Mouse (Mus musculus): ENCODE measurements around the gene Krt28. TPM values are rescaled to one million over a fixed set of nuclear protein-coding genes. Genes with fewer than 3 reads are reported as not detected.

The Krt28 gene
- polyA plus RNA-seq, 1 experiment from 2014 or later: not detected

DNA sequence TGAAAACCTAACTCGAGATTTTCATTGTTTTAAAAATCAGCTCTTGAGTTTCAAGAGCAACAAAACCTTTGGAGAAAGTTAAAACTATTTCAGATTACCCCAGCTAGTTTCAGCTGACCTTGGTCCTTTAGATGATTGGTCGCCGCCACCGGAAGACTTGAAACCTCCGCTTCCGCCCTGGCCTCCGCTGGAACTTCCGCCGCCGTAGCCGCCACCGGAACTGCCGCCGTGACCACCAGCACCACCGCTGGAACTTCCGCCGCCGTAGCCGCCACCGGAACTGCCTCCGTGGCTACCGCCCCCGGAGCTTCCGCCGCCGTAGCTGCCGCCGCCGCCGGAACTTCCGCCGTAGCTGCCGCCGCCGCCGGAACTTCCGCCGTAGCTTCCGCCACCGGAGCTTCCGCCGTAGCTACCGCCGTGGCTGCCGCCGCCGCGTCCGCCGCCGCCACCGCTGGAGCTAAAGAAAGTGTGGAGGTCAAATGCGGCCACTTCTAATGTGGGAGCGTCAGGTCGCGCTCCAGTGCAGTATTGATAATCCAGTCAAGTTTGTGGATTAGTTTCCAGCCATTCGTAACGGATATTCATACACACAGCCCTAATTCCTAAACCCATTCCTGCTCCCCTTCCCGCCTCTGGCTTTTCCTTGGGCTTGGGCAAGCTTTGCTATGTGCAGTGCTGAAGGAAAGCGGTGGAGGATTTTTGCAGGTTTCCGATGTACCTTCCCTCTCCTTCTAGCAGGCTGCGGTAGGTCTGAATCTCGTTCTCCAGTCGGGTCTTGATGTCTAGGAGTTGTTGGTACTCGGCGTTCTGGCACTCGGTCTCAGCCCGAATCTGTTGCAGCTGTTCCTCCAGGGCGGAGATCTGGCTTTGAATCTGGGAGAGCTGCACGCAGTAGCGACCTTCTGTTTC, 11.4 kb upstream of the Krt28 start:
- peaks cover 4% of the 10 kb centered on the region; the same call in 1 of the 2 replicates for H3K27me3 ChIP-seq (replicated peaks; ENCODE audit: control insufficient read depth, insufficient read depth, low read length)
- ATAC-seq (replicated peaks; ENCODE audit: low FRiP score) (peak; percentile 80), DNase-seq (ENCODE audit: low spot score) (peak; percentile 85)
- H3K9ac ChIP-seq (ENCODE audit: low read depth, low read length): peak overlapping the region; percentile 62
- peak overlapping the region; percentile 71 for H3K4me2 ChIP-seq
- H3K27ac ChIP-seq (ENCODE audit: low read depth, low read length): peak overlapping the region; percentile 91
- peak overlapping the region; percentile 56 for H3K4me3 ChIP-seq (ENCODE audit: low read depth, low read length)
- H3K36me3 ChIP-seq (ENCODE audit: control insufficient read depth, insufficient read depth, low read length): no peaks in the 10 kb centered on the region
- no peaks in the 10 kb centered on the region for H3K9me3 ChIP-seq (ENCODE audit: control insufficient read depth, low read length)
- WGBS: 3% methylated on average over 71 of the region's 71 CpGs
- no peaks in the 10 kb centered on the region for H3K4me1 ChIP-seq (replicated peaks; ENCODE audit: control insufficient read depth, insufficient read depth, low read length)

DNA sequence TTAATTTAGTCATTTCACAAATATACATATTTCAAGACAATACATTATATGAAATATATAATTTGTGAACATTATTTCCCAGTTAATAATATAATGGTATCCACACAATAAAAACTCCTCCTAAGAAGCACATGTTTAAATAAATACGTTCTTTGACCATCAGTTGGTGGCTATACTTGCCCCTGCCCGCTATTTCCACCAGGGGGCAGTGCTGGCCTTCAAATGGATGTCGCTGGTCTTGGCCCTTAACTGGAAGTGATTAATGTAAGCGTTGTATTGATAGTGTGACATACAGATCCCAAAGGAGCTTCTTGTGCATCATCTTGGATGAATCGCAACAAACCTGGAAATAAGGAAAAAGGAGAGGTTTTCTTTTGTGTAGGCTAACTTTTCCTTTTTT, 4.9 kb upstream of the Krt28 start:
- 22% methylated on average over 5 of the region's 5 CpGs for WGBS
- Histone ChIP-seq H3K27me3 (replicated peaks; ENCODE audit: control insufficient read depth, insufficient read depth, low read length) (peaks cover 4% of the 10 kb centered on the region; the same call in 1 of the 2 replicates), H3K9ac (ENCODE audit: low read depth, low read length) (no peak overlapping the region), H3K4me1 (replicated peaks; ENCODE audit: control insufficient read depth, insufficient read depth, low read length) (no peaks in the 10 kb centered on the region), H3K36me3 (ENCODE audit: control insufficient read depth, insufficient read depth, low read length) (no peaks in the 10 kb centered on the region), H3K27ac (ENCODE audit: low read depth, low read length) (no peak overlapping the region), H3K4me2 (no peak overlapping the region), H3K4me3 (ENCODE audit: low read depth, low read length) (no peak overlapping the region), H3K9me3 (ENCODE audit: control insufficient read depth, low read length) (no peaks in the 10 kb centered on the region)
- DNase-seq (ENCODE audit: low spot score) (peak; percentile 49), ATAC-seq (replicated peaks; ENCODE audit: low FRiP score) (no peak)

DNA sequence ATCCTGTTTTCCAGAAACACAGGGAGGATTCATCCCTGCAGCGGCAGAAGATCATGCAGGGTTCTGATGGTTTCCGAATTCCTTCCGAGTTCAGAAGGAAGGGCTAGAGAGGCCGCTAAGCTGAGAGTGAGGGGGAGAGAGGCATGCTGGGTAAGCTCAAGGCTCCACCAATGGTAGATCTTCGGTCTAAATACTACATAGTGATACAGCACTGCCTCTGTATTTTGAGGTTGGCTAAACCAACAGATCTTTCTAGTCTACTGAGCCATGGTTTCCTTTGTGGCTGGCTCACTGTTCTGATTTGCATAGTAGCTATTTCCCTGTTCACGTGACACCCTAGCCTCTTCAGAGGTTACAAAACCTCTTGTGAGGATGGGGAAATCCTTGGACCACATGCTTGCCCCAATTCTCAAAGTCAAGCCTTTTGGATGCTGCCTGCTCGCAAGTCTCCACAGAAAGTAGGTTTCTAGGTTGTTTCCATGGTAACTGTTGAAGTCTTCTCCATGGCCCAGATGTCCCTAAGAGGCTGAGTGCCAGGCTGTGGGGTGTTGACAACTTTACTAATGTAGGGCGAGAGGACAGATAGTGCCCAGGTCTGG, 4.8 kb downstream of the Krt28 start:
- ATAC-seq (replicated peaks; ENCODE audit: low FRiP score): no peak

DNA sequence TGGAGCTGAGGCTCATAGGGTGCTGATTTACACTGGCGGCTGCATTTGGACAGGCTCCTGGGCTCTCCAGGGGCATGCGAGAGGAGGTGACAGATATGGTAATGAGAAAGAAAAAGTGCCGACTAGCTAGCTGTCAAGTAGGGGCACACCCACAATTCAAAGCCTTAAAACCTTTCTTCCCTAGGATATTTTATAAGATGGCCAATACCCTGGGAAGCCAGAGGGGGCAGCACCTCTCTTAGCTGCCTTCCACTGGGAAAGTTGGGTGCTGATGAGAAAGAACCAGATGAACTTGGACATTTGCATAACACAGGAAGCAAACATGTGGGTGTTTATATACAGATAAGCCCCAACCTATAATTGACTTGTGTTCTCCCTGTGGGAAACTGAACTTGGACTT, 5.5 kb downstream of the Krt28 start:
- Histone ChIP-seq H3K27ac (ENCODE audit: low read depth, low read length) (no peak overlapping the region), H3K36me3 (ENCODE audit: control insufficient read depth, insufficient read depth, low read length) (no peaks in the 10 kb centered on the region), H3K4me1 (replicated peaks; ENCODE audit: control insufficient read depth, insufficient read depth, low read length) (no peaks in the 10 kb centered on the region), H3K4me2 (no peak overlapping the region), H3K4me3 (ENCODE audit: low read depth, low read length) (no peak overlapping the region), H3K9me3 (ENCODE audit: control insufficient read depth, low read length) (no peaks in the 10 kb centered on the region), H3K9ac (ENCODE audit: low read depth, low read length) (no peak overlapping the region), H3K27me3 (replicated peaks; ENCODE audit: control insufficient read depth, insufficient read depth, low read length) (no peaks in the 10 kb centered on the region)
- WGBS: 8% methylated on average over 3 of the region's 3 CpGs
- DNase-seq (ENCODE audit: low spot score) (no peak), ATAC-seq (replicated peaks; ENCODE audit: low FRiP score) (no peak)

More for the DNA sequence above, 4.8 kb downstream of the Krt28 start:
- WGBS: 78% methylated on average over 8 of the region's 8 CpGs
- Histone ChIP-seq H3K4me2 (no peak overlapping the region), H3K9me3 (ENCODE audit: control insufficient read depth, low read length) (no peaks in the 10 kb centered on the region), H3K9ac (ENCODE audit: low read depth, low read length) (no peak overlapping the region), H3K4me1 (replicated peaks; ENCODE audit: control insufficient read depth, insufficient read depth, low read length) (no peaks in the 10 kb centered on the region), H3K27ac (ENCODE audit: low read depth, low read length) (no peak overlapping the region), H3K36me3 (ENCODE audit: control insufficient read depth, insufficient read depth, low read length) (no peaks in the 10 kb centered on the region), H3K27me3 (replicated peaks; ENCODE audit: control insufficient read depth, insufficient read depth, low read length) (no peaks in the 10 kb centered on the region), H3K4me3 (ENCODE audit: low read depth, low read length) (no peak overlapping the region)
- DNase-seq (ENCODE audit: low spot score): no peak

DNA sequence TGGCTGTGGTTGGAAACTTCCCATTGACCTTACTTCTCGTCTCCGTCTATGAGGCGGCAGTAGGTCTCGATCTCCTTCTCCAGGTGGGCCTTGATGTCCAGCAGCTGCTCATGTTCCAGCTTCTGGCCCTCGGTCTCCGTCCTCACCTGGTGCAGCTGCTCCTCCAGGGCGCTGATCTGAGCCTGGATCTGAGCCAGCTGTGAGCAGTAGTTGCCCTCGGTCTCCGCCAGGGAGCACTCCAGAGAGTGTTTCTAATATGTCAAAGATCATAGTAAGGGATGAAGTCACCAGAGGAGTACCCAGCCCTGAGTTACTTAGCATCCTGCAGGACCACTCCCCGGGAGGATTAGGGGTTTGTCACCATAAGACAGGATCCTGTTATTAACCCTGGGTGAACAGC, 7.9 kb downstream of the Krt28 start:
- 39% methylated on average over 10 of the region's 10 CpGs for WGBS
- H3K27ac ChIP-seq (ENCODE audit: low read depth, low read length): no peak overlapping the region
- H3K4me3 ChIP-seq (ENCODE audit: low read depth, low read length): no peak overlapping the region
- no peaks in the 10 kb centered on the region for H3K27me3 ChIP-seq (replicated peaks; ENCODE audit: control insufficient read depth, insufficient read depth, low read length)
- no peaks in the 10 kb centered on the region for H3K9me3 ChIP-seq (ENCODE audit: control insufficient read depth, low read length)
- no peak overlapping the region for H3K4me2 ChIP-seq
- DNase-seq (ENCODE audit: low spot score) (no peak), ATAC-seq (replicated peaks; ENCODE audit: low FRiP score) (no peak)
- no peaks in the 10 kb centered on the region for H3K36me3 ChIP-seq (ENCODE audit: control insufficient read depth, insufficient read depth, low read length)
- H3K9ac ChIP-seq (ENCODE audit: low read depth, low read length): no peak overlapping the region
- H3K4me1 ChIP-seq (replicated peaks; ENCODE audit: control insufficient read depth, insufficient read depth, low read length): no peaks in the 10 kb centered on the region

DNA sequence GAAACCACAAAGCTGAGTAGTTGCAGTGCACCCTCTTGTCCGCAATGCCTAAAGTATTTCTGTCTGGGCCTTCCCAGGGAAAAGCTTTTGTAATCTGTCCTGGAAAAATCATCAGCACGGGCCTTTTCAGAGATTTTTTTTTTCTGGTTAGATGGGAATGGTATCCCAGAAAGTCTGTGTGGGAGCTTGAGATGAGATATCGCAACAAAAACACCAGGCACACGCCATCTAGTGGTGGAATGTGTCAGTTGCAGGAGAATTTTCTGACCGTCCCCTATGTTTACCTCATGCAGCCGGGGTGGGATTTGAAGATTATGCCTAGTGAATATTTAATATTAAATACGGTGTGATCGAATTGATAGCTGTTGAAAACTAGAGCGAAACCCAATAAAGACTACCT, 10.3 kb downstream of the Krt28 start:
- ATAC-seq (replicated peaks; ENCODE audit: low FRiP score) (no peak), DNase-seq (ENCODE audit: low spot score) (no peak)
- Histone ChIP-seq H3K9me3 (ENCODE audit: control insufficient read depth, low read length) (no peaks in the 10 kb centered on the region), H3K27me3 (replicated peaks; ENCODE audit: control insufficient read depth, insufficient read depth, low read length) (no peaks in the 10 kb centered on the region), H3K36me3 (ENCODE audit: control insufficient read depth, insufficient read depth, low read length) (no peaks in the 10 kb centered on the region), H3K4me3 (ENCODE audit: low read depth, low read length) (no peak overlapping the region), H3K4me2 (no peak overlapping the region), H3K4me1 (replicated peaks; ENCODE audit: control insufficient read depth, insufficient read depth, low read length) (no peaks in the 10 kb centered on the region), H3K27ac (ENCODE audit: low read depth, low read length) (no peak overlapping the region), H3K9ac (ENCODE audit: low read depth, low read length) (no peak overlapping the region)
- WGBS: 22% methylated on average over 9 of the region's 9 CpGs

DNA sequence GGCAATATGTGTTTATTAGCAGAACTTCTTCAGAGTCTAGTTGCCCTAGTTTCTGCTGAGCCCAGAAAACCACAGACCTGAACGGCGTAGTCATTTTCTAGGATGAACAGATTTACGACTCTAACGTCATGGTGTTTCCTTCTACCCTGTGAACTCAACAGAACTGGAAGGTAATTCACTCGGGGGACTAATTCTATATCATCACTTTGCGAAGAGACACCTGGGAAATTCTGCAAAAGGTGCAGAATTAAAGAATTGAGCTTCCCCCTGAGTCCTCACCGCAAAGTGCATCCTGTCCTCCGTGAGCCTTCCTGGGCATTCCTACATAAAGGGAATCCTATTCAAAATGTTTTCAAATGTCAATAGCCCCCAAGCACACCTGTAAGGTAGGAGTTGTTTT, 13.3 kb downstream of the Krt28 start:
- H3K4me1 ChIP-seq (replicated peaks; ENCODE audit: control insufficient read depth, insufficient read depth, low read length): no peaks in the 10 kb centered on the region
- 83% methylated on average over 8 of the region's 8 CpGs for WGBS

DNA sequence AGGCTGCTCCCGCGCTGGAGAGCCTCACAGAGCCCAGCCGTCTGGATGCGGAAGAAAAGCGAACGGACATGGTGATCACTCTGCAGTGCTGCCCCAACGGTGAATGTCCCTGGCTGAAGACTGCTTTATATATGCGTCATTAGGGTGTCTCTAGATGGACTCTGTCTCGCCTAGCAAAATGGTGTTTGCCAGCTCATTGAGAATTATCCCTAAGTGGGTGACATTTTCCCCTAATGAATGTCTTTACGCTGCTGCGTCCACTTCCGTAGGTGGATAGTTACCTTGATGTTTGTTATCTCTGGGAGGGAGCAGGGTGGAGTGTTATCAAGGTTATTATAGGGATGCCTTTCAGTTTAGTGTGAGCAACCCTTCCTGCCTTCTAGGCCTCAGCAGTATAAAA, 23.7 kb downstream of the Krt28 start, which contains the start of gene Krt27:
Krt27 (minus strand) TSS at position 101 of the 400 bp plus-strand sequence.
- no peak within 1 kb of the TSS for H3K4me2 ChIP-seq
- no peaks in the 10 kb centered on the region for H3K4me1 ChIP-seq (replicated peaks; ENCODE audit: control insufficient read depth, insufficient read depth, low read length)
- WGBS: 70% methylated on average over 12 of the region's 12 CpGs
- no peaks in the 10 kb centered on the region for H3K9me3 ChIP-seq (ENCODE audit: control insufficient read depth, low read length)
- no peak within 1 kb of the TSS for H3K27ac ChIP-seq (ENCODE audit: low read depth, low read length)
- DNase-seq (ENCODE audit: low spot score) (no peak), ATAC-seq (replicated peaks; ENCODE audit: low FRiP score) (no peak)
- no peak within 1 kb of the TSS for H3K4me3 ChIP-seq (ENCODE audit: low read depth, low read length)
- H3K27me3 ChIP-seq (replicated peaks; ENCODE audit: control insufficient read depth, insufficient read depth, low read length): no peaks in the 10 kb centered on the region
- no peak within 1 kb of the TSS for H3K9ac ChIP-seq (ENCODE audit: low read depth, low read length)
- no peaks in the 10 kb centered on the region for H3K36me3 ChIP-seq (ENCODE audit: control insufficient read depth, insufficient read depth, low read length)

More for the DNA sequence above, 13.3 kb downstream of the Krt28 start:
- DNase-seq (ENCODE audit: low spot score) (no peak), ATAC-seq (replicated peaks; ENCODE audit: low FRiP score) (no peak)
- H3K9ac ChIP-seq (ENCODE audit: low read depth, low read length): no peak overlapping the region
- H3K36me3 ChIP-seq (ENCODE audit: control insufficient read depth, insufficient read depth, low read length): no peaks in the 10 kb centered on the region
- H3K27me3 ChIP-seq (replicated peaks; ENCODE audit: control insufficient read depth, insufficient read depth, low read length): no peaks in the 10 kb centered on the region
- H3K9me3 ChIP-seq (ENCODE audit: control insufficient read depth, low read length): no peaks in the 10 kb centered on the region
- no peak overlapping the region for H3K4me3 ChIP-seq (ENCODE audit: low read depth, low read length)
- H3K4me2 ChIP-seq: no peak overlapping the region
- H3K27ac ChIP-seq (ENCODE audit: low read depth, low read length): no peak overlapping the region
